Mouse (Mus musculus) bone marrow macrophage, adult 2 months (primary cell): Measurements from ENCODE around the gene Zfp428.

Experiments used
- CTCF ChIP-seq: IDR thresholded peaks from 2 replicates; pipeline ENCODE4 v1.5.1; 2012; ENCODE audit warnings: low read depth, mild to moderate bottlenecking, low read length, moderate library complexity
- POLR2A ChIP-seq: IDR thresholded peaks from 2 replicates; pipeline ENCODE4 v1.6.1; 2012; ENCODE audit warnings: mild to moderate bottlenecking, low read depth, low read length, borderline replicate concordance

DNA sequence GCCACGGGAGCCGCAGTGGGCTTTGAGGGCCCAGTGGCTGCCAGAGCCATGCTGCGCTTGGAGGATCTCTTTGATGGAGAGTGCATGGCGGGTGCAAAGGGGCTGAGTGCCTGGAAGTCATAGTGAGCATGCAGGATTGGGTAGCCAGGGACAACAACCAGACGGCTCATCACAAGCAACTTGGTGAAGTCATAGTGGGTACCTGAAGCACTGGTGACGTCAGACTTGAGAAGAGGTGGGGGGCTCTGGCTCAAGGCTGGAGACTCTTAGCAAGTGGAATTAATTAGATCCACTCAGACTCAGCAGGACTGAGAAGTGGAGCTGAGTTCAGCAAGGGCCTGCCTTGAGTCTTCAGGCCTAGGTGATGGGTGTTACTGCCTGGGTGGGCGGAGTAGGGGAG is 5.5 kb downstream of the Zfp428 start, which contains the start of gene AC161166.1:
- TF ChIP-seq POLR2A (no peak), CTCF (no peak)
